Mouse (Mus musculus): Measurements from ENCODE around the gene Hddc3.

DNA sequence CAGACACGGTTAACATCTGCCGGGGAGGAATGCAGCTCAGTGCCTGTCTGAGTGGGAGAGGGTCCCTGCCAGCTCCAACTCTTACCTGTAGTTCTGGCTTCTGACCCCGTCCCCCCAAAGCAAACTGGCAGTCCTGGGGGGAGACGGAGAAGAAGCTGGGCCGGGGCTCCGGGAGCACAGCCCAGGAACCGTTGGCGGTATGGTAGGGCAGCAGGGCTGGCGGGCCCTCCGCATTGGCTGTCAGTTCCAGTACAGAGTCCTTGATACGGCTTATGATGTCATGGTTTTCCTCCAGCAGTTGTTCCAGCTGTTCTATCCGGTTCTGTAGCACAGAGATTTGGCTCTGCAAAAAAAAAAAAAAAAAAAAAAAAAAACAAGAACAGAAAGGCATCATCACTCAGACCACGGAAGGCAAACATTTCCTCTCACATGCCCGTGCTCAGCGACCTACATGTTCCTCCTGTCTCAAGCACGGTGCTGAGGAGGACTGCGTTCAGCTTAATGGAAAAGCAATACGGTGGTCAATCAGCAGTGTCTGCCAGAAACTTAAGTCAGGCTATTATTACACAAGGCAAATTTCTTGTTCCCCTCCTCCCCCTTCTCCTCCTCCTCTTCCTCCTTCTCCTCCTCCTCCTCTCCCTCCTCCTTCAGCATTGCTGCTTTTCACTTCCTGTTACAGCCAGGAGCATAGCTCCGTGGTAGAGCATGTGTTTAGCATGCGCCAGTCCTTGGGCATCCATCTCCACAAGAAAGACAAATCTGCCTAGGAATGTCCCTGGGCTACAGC lies 25.9 kb downstream of the Hddc3 start:
- TF ChIP-seq POLR2A (IDR thresholded peaks at IDR 0.05; ENCODE audit: extremely low read depth, insufficient read depth, low read length) = no peak
- TF ChIP-seq CTCF (IDR thresholded peaks at IDR 0.05; ENCODE audit: extremely low read depth, insufficient read depth, low read length) = no peak

All from cortical plate, adult 2 months (tissue).